Mouse (Mus musculus): ENCODE measurements around the gene Eef1b2. TPM values are rescaled to one million over a fixed set of nuclear protein-coding genes. Genes with fewer than 3 reads are reported as not detected.
"Not testable (repeated sequence)": the region's sequence is repeated elsewhere in the genome, so short reads cannot be mapped to it uniquely, and the experiment has no call there.

Eef1b2 gene
- polyA plus RNA-seq, 1 experiment from 2014 or later: 438 TPM

- Histone ChIP-seq H3K9me3 (no peaks in the 10 kb centered on the region), H3K4me2 (replicated peaks) (peak overlapping the region; percentile 68; the same call in 1 of the 2 replicates), H3K4me3 (peak overlapping the region; percentile 90), H3K4me1 (peaks cover 35% of the 10 kb centered on the region), H3K27me3 (no peaks in the 10 kb centered on the region), H3K27ac (replicated peaks) (no peak overlapping the region), H3K9ac (replicated peaks) (peak overlapping the region; percentile 94; the same call in 1 of the 2 replicates), H3K36me3 (peaks cover 20% of the 10 kb centered on the region)
- no peak for ATAC-seq (replicated peaks)
- 88% methylated on average over 3 of the region's 3 CpGs for WGBS
Observed at GRCm38 (mm10) chr1:63178308-63178707, 1.7 kb downstream of the Eef1b2 start.

DNA sequence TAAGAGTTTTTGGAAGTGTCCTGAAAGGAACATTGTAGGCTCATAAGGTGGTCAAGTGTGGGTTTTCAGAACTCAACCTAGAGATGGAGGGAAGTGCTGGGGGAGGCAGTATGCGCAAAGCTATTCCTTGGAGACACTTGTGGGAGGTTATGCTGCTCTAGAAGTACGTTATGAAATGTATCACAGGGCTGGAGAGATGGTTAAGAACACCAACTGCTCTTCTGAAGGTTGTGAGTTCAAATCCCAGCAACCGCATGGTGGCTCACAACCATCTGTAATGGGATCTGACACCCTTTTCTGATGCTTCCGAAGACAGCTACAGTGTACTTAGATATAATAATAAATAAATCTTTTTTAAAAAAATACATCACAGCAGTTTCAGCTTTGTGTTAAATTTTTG is 3.5 kb downstream of the Eef1b2 start:
- WGBS: 94% methylated on average over 4 of the region's 4 CpGs
- Histone ChIP-seq H3K9me3 (no peaks in the 10 kb centered on the region), H3K27ac (replicated peaks) (no peak overlapping the region), H3K4me3 (no peak overlapping the region), H3K4me2 (replicated peaks) (no peak overlapping the region), H3K9ac (replicated peaks) (no peak overlapping the region), H3K36me3 (peaks cover 20% of the 10 kb centered on the region), H3K27me3 (no peaks in the 10 kb centered on the region), H3K4me1 (peaks cover 28% of the 10 kb centered on the region)
- no peak for ATAC-seq (replicated peaks)

DNA sequence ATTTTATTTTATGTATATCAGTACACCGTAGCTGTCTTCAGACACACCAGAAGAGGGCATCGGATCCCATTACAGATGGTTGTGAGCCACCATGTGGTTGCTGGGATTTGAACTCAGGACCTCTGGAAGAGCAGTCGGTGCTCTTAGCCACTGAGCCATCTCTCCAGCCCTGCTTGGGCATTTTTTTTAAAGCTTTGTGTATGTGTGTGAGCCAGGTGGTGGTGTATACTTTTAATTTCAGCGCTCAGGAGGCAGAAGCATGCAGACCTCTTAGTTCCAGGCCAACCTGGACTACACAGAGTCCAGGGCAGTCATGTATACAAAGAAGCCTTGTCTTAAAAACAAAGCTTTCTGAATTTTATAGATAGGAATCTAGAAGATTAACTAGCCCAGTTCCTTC is 4.0 kb downstream of the Eef1b2 start:
- H3K9ac ChIP-seq (replicated peaks); H3K9me3 ChIP-seq; H3K27me3 ChIP-seq; ATAC-seq (replicated peaks); H3K4me3 ChIP-seq; H3K4me2 ChIP-seq (replicated peaks): not testable (repeated sequence)
- H3K36me3 ChIP-seq: peaks cover 20% of the 10 kb centered on the region
- H3K4me1 ChIP-seq: peaks cover 24% of the 10 kb centered on the region
- peak overlapping the region; percentile 51; the same call in 1 of the 2 replicates for H3K27ac ChIP-seq (replicated peaks)
- 73% methylated on average over 4 of the region's 4 CpGs for WGBS

DNA sequence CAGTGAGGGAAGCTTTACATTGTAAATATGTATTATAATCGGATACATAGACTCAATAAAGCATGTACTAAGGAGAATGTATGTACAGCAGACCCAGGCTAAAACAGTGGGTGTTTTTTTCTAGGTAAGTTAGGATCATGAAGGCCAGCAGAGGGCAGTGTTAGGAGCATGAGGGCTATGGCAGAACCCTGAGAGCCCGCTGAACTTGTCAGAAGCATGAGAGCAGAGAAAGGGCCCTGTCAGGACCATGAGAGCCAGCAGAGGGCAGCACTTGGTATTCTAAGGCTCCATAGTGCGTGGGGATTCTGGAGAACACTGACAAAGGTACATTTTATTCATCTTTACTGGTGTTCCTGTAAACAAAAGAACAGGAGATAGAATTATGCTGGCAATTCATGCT is 4.4 kb downstream of the Eef1b2 start:
- Histone ChIP-seq H3K4me3 (no peak overlapping the region), H3K9me3 (no peaks in the 10 kb centered on the region), H3K9ac (replicated peaks) (no peak overlapping the region), H3K27ac (replicated peaks) (peak overlapping the region; percentile 51), H3K4me1 (peaks cover 19% of the 10 kb centered on the region), H3K4me2 (replicated peaks) (no peak overlapping the region), H3K27me3 (no peaks in the 10 kb centered on the region), H3K36me3 (peaks cover 20% of the 10 kb centered on the region)
- 2% methylated on average over 3 of the region's 3 CpGs for WGBS
- ATAC-seq (replicated peaks): peak; percentile 86

DNA sequence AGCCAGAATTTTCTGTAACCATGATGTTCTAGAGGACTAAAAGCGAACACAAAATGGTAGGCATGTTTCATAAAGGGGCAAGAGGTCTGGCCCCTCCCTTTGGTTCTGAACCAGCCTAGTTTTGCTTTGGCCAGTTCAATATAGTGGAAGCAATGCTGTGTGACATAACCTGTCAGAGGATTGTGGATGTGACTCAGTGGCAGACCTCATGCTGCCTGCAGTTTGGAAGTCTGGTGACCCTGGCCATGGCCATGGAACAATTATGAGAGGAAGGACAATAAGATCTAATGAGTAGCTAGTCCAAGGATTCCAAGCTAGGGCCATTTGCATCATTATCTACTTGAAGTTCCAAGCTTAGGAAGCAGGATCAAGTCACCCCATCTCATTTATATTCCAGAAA is 4.9 kb downstream of the Eef1b2 start:
- peaks cover 19% of the 10 kb centered on the region for H3K4me1 ChIP-seq
- peak overlapping the region; percentile 51 for H3K27ac ChIP-seq (replicated peaks)
- no peak overlapping the region for H3K4me3 ChIP-seq
- H3K9me3 ChIP-seq: no peaks in the 10 kb centered on the region
- peaks cover 20% of the 10 kb centered on the region for H3K36me3 ChIP-seq
- H3K9ac ChIP-seq (replicated peaks): no peak overlapping the region
- H3K27me3 ChIP-seq: no peaks in the 10 kb centered on the region
- no peak overlapping the region for H3K4me2 ChIP-seq (replicated peaks)
- 95% methylated on average over 1 of the region's 1 CpGs for WGBS
- peak; percentile 17; the same call in 1 of the 2 replicates for ATAC-seq (replicated peaks)

DNA sequence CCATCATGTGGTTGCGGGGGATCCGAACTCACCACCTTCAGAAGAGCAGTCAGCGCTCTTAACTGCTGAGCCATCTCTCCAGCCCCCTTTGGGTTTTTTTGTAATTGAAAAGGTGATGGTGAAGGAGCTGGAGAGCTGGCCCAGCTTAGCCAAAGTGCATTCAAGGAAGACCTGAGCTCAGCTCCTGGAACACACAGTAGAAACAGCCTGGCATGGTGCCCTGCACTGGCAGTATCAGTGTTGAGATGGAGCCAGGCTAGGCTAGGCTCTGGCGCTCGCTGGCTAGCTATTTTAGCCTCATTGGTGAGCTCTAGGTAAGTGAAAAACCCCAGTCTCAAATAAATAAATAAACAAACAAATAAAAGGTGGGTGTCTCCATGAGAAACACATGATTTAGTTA is 5.6 kb downstream of the Eef1b2 start:
- Histone ChIP-seq H3K27ac (replicated peaks) (no peak overlapping the region), H3K9ac (replicated peaks) (no peak overlapping the region), H3K4me1 (peaks cover 19% of the 10 kb centered on the region), H3K9me3 (no peaks in the 10 kb centered on the region), H3K27me3 (no peaks in the 10 kb centered on the region), H3K4me2 (replicated peaks) (no peak overlapping the region), H3K4me3 (no peak overlapping the region), H3K36me3 (peaks cover 20% of the 10 kb centered on the region)
- WGBS: 79% methylated on average over 5 of the region's 5 CpGs
- ATAC-seq (replicated peaks): peak; percentile 41; the same call in 1 of the 2 replicates

- H3K9ac ChIP-seq (replicated peaks): no peak overlapping the region
- H3K4me1 ChIP-seq: peaks cover 15% of the 10 kb centered on the region
- no peaks in the 10 kb centered on the region for H3K9me3 ChIP-seq
- ATAC-seq (replicated peaks): no peak
- H3K4me2 ChIP-seq (replicated peaks): no peak overlapping the region
- H3K27me3 ChIP-seq: no peaks in the 10 kb centered on the region
- 58% methylated on average over 10 of the region's 10 CpGs for WGBS
- H3K4me3 ChIP-seq: no peak overlapping the region
- peaks cover 20% of the 10 kb centered on the region for H3K36me3 ChIP-seq
- H3K27ac ChIP-seq (replicated peaks): peak overlapping the region; percentile 36; the same call in 1 of the 2 replicates
Observed at GRCm38 (mm10) chr1:63182636-63183270, 6.1 kb downstream of the Eef1b2 start.

GRCm38 (mm10) chr1:63185430-63185829 is 8.8 kb downstream of the Eef1b2 start:
- not testable (repeated sequence) for H3K4me2 ChIP-seq (replicated peaks); H3K27me3 ChIP-seq; H3K9ac ChIP-seq (replicated peaks); H3K4me3 ChIP-seq; H3K27ac ChIP-seq (replicated peaks); H3K4me1 ChIP-seq; ATAC-seq (replicated peaks); H3K36me3 ChIP-seq; H3K9me3 ChIP-seq
- 98% methylated on average over 6 of the region's 6 CpGs for WGBS

DNA sequence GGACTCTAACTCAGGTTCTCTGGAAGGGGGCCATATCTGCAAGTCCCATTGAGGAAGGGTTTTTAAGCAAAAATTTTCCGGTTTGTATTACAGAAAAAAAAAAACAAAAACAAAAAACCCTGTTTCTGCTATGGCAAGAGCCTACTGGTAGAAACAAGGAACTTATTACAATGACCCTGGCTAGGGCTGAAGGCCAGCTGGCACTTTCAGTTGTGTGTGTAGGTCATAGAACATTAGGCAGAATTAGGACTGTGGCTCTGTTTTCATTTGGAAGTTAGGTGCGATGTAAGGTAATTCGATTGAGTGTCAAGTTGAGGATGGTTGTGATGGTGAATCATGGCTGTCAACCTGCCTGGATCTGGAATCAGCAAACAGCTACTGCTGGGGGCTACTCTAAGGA is 11.9 kb downstream of the Eef1b2 start:
- H3K36me3 ChIP-seq: no peaks in the 10 kb centered on the region
- H3K4me1 ChIP-seq: no peaks in the 10 kb centered on the region; the same call in 1 of the 2 replicates
- H3K4me2 ChIP-seq (replicated peaks): no peak overlapping the region
- no peaks in the 10 kb centered on the region for H3K27me3 ChIP-seq
- no peak overlapping the region for H3K9ac ChIP-seq (replicated peaks)
- no peak overlapping the region for H3K27ac ChIP-seq (replicated peaks)
- no peaks in the 10 kb centered on the region for H3K9me3 ChIP-seq
- 91% methylated on average over 3 of the region's 3 CpGs for WGBS
- no peak overlapping the region for H3K4me3 ChIP-seq
- ATAC-seq (replicated peaks): no peak

DNA sequence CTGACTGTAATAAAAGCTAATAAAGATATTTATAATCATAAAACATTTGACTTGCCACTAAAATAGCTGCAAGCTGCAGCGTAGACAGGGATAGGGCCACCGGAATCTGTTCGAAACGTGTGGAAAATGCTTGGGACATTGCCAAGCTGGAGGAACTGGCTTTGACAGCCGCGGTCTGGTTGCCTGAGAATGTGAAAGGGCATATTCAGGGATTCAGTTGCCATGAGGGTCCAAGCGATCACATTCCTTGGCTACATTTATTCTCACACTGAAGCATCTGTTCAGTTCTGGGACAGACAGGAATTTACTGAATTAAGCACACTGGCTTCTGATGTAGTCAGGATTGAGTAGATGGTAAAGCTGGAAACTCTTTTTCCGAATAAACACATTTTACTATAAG is 14.2 kb downstream of the Eef1b2 start:
- no peaks in the 10 kb centered on the region; the same call in 1 of the 2 replicates for H3K4me1 ChIP-seq
- H3K4me3 ChIP-seq: no peak overlapping the region
- H3K4me2 ChIP-seq (replicated peaks): no peak overlapping the region
- H3K36me3 ChIP-seq: no peaks in the 10 kb centered on the region
- WGBS: 52% methylated on average over 8 of the region's 8 CpGs
- H3K9ac ChIP-seq (replicated peaks): no peak overlapping the region
- no peaks in the 10 kb centered on the region for H3K27me3 ChIP-seq
- H3K9me3 ChIP-seq: no peaks in the 10 kb centered on the region
- no peak overlapping the region for H3K27ac ChIP-seq (replicated peaks)
- ATAC-seq (replicated peaks): no peak; the same call in 1 of the 2 replicates

- no peak for ATAC-seq (replicated peaks)
- H3K27ac ChIP-seq (replicated peaks): no peak overlapping the region
- no peak overlapping the region for H3K9ac ChIP-seq (replicated peaks)
- no peaks in the 10 kb centered on the region for H3K36me3 ChIP-seq
- no peaks in the 10 kb centered on the region; the same call in 1 of the 2 replicates for H3K4me1 ChIP-seq
- no peak overlapping the region for H3K4me2 ChIP-seq (replicated peaks)
- H3K9me3 ChIP-seq: no peaks in the 10 kb centered on the region
- no peak overlapping the region for H3K4me3 ChIP-seq
- WGBS: 89% methylated on average over 11 of the region's 11 CpGs
- H3K27me3 ChIP-seq: no peaks in the 10 kb centered on the region
Observed at GRCm38 (mm10) chr1:63192306-63193065, 15.9 kb downstream of the Eef1b2 start.

- Histone ChIP-seq H3K27ac (replicated peaks) (0 out of 2 replicates have a peak overlapping the region, but pooled peaks have one; percentile 12), H3K4me3 (no peak overlapping the region), H3K9me3 (no peaks in the 10 kb centered on the region), H3K4me2 (replicated peaks) (no peak overlapping the region), H3K4me1 (no peaks in the 10 kb centered on the region; the same call in 1 of the 2 replicates), H3K36me3 (no peaks in the 10 kb centered on the region), H3K9ac (replicated peaks) (no peak overlapping the region), H3K27me3 (no peaks in the 10 kb centered on the region)
- no peak; the same call in 1 of the 2 replicates for ATAC-seq (replicated peaks)
- WGBS: 38% methylated on average over 5 of the region's 5 CpGs
Observed at GRCm38 (mm10) chr1:63195848-63196512, 19.4 kb downstream of the Eef1b2 start.

Data from forebrain, embryonic 15.5 days (tissue).